Mouse (Mus musculus): ENCODE data around the gene Fbxo5.

The Fbxo5 gene

GRCm38 (mm10) chr10:5805243-5805730, at the start of gene Fbxo5:
Gene Fbxo5, minus strand, starts transcription at chr10:5805600.
- DNase-seq (ENCODE audit: extremely low spot score, low read depth, low spot score), result peak; percentile 81

GRCm38 (mm10) chr10:5853290-5853868, 48.0 kb upstream of the Fbxo5 start:
- DNase-seq (ENCODE audit: extremely low spot score, low read depth, low spot score), result no peak

GRCm38 (mm10) chr10:5846939-5847338, 41.5 kb upstream of the Fbxo5 start:
- DNase-seq (ENCODE audit: extremely low spot score, low read depth, low spot score), result no peak

- peak; percentile 39 for DNase-seq (ENCODE audit: extremely low spot score, low read depth, low spot score)
Measured at GRCm38 (mm10) chr10:5841369-5841768, 36.0 kb upstream of the Fbxo5 start.

GRCm38 (mm10) chr10:5826336-5827025, 21.1 kb upstream of the Fbxo5 start:
- DNase-seq (ENCODE audit: extremely low spot score, low read depth, low spot score), result no peak

GRCm38 (mm10) chr10:5824779-5825178, 19.4 kb upstream of the Fbxo5 start:
- DNase-seq (ENCODE audit: extremely low spot score, low read depth, low spot score), result no peak

- DNase-seq (ENCODE audit: extremely low spot score, low read depth, low spot score), result peak; percentile 86
Measured at GRCm38 (mm10) chr10:5823740-5824491, 18.5 kb upstream of the Fbxo5 start, which contains the start of gene Mtrf1l. Gene Mtrf1l, minus strand, starts transcription at chr10:5823910.

- DNase-seq (ENCODE audit: extremely low spot score, low read depth, low spot score), result no peak
Measured at GRCm38 (mm10) chr10:5823291-5823739, 17.9 kb upstream of the Fbxo5 start.

GRCm38 (mm10) chr10:5818772-5819171, 13.4 kb upstream of the Fbxo5 start:
- DNase-seq (ENCODE audit: extremely low spot score, low read depth, low spot score), result no peak

GRCm38 (mm10) chr10:5815968-5816367, 10.6 kb upstream of the Fbxo5 start:
- DNase-seq (ENCODE audit: extremely low spot score, low read depth, low spot score), result no peak

GRCm38 (mm10) chr10:5813724-5814123, 8.3 kb upstream of the Fbxo5 start:
- DNase-seq (ENCODE audit: extremely low spot score, low read depth, low spot score), result no peak

- no peak for DNase-seq (ENCODE audit: extremely low spot score, low read depth, low spot score)
Measured at GRCm38 (mm10) chr10:5807683-5808082, 2.3 kb upstream of the Fbxo5 start.

GRCm38 (mm10) chr10:5806996-5807395, 1.6 kb upstream of the Fbxo5 start:
- no peak for DNase-seq (ENCODE audit: extremely low spot score, low read depth, low spot score)

GRCm38 (mm10) chr10:5806416-5806815, 1.0 kb upstream of the Fbxo5 start:
- DNase-seq (ENCODE audit: extremely low spot score, low read depth, low spot score), result no peak

- DNase-seq (ENCODE audit: extremely low spot score, low read depth, low spot score), result peak; percentile 77
Measured at GRCm38 (mm10) chr10:5805731-5806307, 419 bp upstream of the Fbxo5 start.

- DNase-seq (ENCODE audit: extremely low spot score, low read depth, low spot score), result no peak
Measured at GRCm38 (mm10) chr10:5804691-5805156, 676 bp downstream of the Fbxo5 start.

GRCm38 (mm10) chr10:5803739-5804138, 1.7 kb downstream of the Fbxo5 start:
- no peak for DNase-seq (ENCODE audit: extremely low spot score, low read depth, low spot score)

GRCm38 (mm10) chr10:5802866-5803265, 2.5 kb downstream of the Fbxo5 start:
- no peak for DNase-seq (ENCODE audit: extremely low spot score, low read depth, low spot score)

GRCm38 (mm10) chr10:5800490-5800889, 4.9 kb downstream of the Fbxo5 start:
- DNase-seq (ENCODE audit: extremely low spot score, low read depth, low spot score), result no peak

GRCm38 (mm10) chr10:5798069-5798468, 7.3 kb downstream of the Fbxo5 start:
- no peak for DNase-seq (ENCODE audit: extremely low spot score, low read depth, low spot score)

GRCm38 (mm10) chr10:5790657-5791056, 14.7 kb downstream of the Fbxo5 start:
- DNase-seq (ENCODE audit: extremely low spot score, low read depth, low spot score), result no peak
